Mouse (Mus musculus) myocyte (in vitro differentiated cells): ENCODE measurements at regions not wholly inside any gene's neighbourhood (a gene's known extent, or its start where the extent isn't known, plus 50 kb on each side); places are given as distances from the start of the nearest gene placed in this dataset.

Experiments
- CEBPB ChIP-seq: IDR thresholded peaks from 2 replicates; pipeline ENCODE4 v1.6.1; 2011; ENCODE audit warnings: mild to moderate bottlenecking, moderate library complexity; ENCODE audit not compliant: poor library complexity, insufficient read depth, severe bottlenecking
- MAX ChIP-seq: IDR thresholded peaks from one replicate; pipeline ENCODE4 v1.6.1; 2011; ENCODE audit warnings: low read depth, mild to moderate bottlenecking, control low read depth
- MYOG ChIP-seq, 3 experiments: IDR thresholded peaks; one replicate each; pipeline ENCODE4 v1.6.1; 2011; ENCODE audit warnings: control low read depth in 2 of 3, low read depth in 2 of 3, mild to moderate bottlenecking in 2 of 3; ENCODE audit not compliant: insufficient read length in 2 of 3, control insufficient read depth in 1 of 3, insufficient read depth in 1 of 3
- POLR2A ChIP-seq: IDR thresholded peaks from one replicate; pipeline ENCODE4 v1.6.1; 2011; ENCODE audit warnings: low read depth, mild to moderate bottlenecking, control low read depth, moderate library complexity; ENCODE audit not compliant: insufficient read length
- POLR2AphosphoS2 ChIP-seq: IDR thresholded peaks from one replicate; pipeline ENCODE4 v1.6.1; 2011; ENCODE audit warnings: low read depth, control low read depth; ENCODE audit not compliant: insufficient read length
- REST ChIP-seq: IDR thresholded peaks from one replicate; pipeline ENCODE4 v1.6.1; 2011; ENCODE audit warnings: mild to moderate bottlenecking, control low read depth, moderate library complexity; ENCODE audit not compliant: insufficient read depth, insufficient read length

DNA sequence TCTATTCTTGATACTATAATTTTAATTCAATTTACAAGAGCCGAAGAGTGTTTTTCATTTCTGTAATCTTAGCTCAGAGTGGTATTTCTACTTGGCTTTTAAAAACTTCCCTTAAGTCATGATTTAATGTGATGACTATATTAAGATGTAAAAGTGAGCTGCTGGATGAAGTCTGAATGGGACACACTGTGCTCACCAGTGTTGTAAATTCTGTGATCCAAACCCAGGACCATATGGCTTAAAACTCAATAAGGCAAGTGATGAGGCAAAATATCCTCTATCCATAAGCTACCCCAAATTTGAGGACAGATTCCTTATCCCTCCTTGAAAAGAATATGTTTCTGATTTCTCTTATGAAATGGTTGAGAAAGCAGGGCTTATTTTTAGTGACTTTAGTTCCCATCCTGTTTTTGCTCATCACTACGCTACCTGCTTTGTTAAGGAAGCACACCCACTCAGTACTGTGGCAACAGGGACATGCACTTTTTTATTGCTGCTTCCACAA is 399.4 kb downstream of the Adcyap1 start:
- TF ChIP-seq MAX (no peak), CEBPB (no peak), REST (no peak), MYOG (IDR thresholded peaks at IDR 0.05; ENCODE audit: control insufficient read depth in 1 of 3, insufficient read depth in 1 of 3, insufficient read length in 2 of 3, low read depth in 2 of 3) (no peak), POLR2A (no peak), POLR2AphosphoS2 (no peak)
